9 mouse cellular contexts compared by ENCODE assay signal in genomic region chr13:83713661-83714291, GRCm38 (mm10).
DNase-seq lines count a peak whose midpoint lies in the region; ATAC-seq lines count a peak whose summit lies in the region.
"Had no signal": no experiment of that assay in that cellular context is flagged by ENCODE, and none has a peak within 500 bp of the region (broad histone marks: within the 10 kb centered on the region; RNA-seq: fewer than 3 reads in every experiment).

No protein-coding gene starts in this region.

- peak overlapping the region; percentile 100 for H3K9ac ChIP-seq in forebrain, embryonic 11.5 days (ENCODE audit: low read length)

- H3K4me1 ChIP-seq in forebrain, embryonic 11.5 days (replicated peaks; ENCODE audit: control insufficient read depth, insufficient read depth, low read length), result peaks cover 8% of the 10 kb centered on the region; the same call in 1 of the 2 replicates

- H3K4me2 ChIP-seq in forebrain, embryonic 11.5 days (ENCODE audit: low read depth, low read length, severe bottlenecking), result peak overlapping the region; percentile 75

- peak overlapping the region; percentile 100 for H3K27ac ChIP-seq in forebrain, embryonic 11.5 days (ENCODE audit: low read depth, low read length)

- no peak; the same call in 1 of the 2 replicates for ATAC-seq in forebrain, embryonic 11.5 days (replicated peaks; ENCODE audit: low FRiP score)

- no peaks in the 10 kb centered on the region for H3K9me3 ChIP-seq in forebrain, embryonic 11.5 days (ENCODE audit: control insufficient read depth, low read length)
- H3K9me3 ChIP-seq: G1E had no signal

- intact Hi-C loops in left cerebral cortex, postnatal 4 days (cut with DNase I), result loop anchor here (10.0 kb wide), 1 partner anchor 799 kb away; no protein-coding TSS in a partner anchor

- H3K36me3 ChIP-seq in forebrain, embryonic 11.5 days (ENCODE audit: control insufficient read depth, insufficient read depth, low read length), result no peaks in the 10 kb centered on the region
- H3K36me3 ChIP-seq: G1E had no signal

- peak overlapping the region; percentile 85 for H3K4me3 ChIP-seq in forebrain, embryonic 11.5 days (ENCODE audit: low read depth, low read length)

- peaks cover 8% of the 10 kb centered on the region; the same call in 1 of the 2 replicates for H3K27me3 ChIP-seq in forebrain, embryonic 11.5 days (ENCODE audit: control insufficient read depth, insufficient read depth, low read length)

- peak; percentile 41 to 53 for DNase-seq in right cerebral cortex, postnatal 10 days (ENCODE audit: low spot score in 2 of 2)
- no peak for DNase-seq in right cerebral cortex, adult 18-20 months
- DNase-seq in forebrain, embryonic 11.5 days (ENCODE audit: low spot score), result peak; percentile 56
- peak; percentile 29 for DNase-seq in left cerebral cortex, postnatal 4 days
- DNase-seq in telencephalon, adult 2 months (ENCODE audit: low read depth, low spot score), result peak; percentile 5
- DNase-seq in yolk sac, embryonic 10.5 days (ENCODE audit: low spot score), result no peak
- DNase-seq in B cell, adult 2 months, result no peak
- DNase-seq in urinary bladder, adult 2 months (ENCODE audit: low spot score), result no peak

- WGBS in forebrain, embryonic 11.5 days, result under 1% methylated on average over 19 of the region's 19 CpGs

Comparison
In these comparisons a context has a peak if more than half of its experiments do, and no peak if none do; other contexts are left out.
1. DNase-seq: peak in right cerebral cortex, postnatal 10 days (2 of 2), forebrain, embryonic 11.5 days (single experiment), left cerebral cortex, postnatal 4 days (single experiment) and telencephalon, adult 2 months (single experiment); none in right cerebral cortex, adult 18-20 months (single experiment), yolk sac, embryonic 10.5 days (single experiment), B cell, adult 2 months (0 of 2) and urinary bladder, adult 2 months (single experiment).